Mouse (Mus musculus) cerebellum, adult 9-11 months (tissue): Measurements from ENCODE around the gene Zdhhc5.
"Not testable (repeated sequence)": the region's sequence is repeated elsewhere in the genome, so short reads cannot be mapped to it uniquely, and the experiment has no call there.

Experiments used
- DNase-seq: peaks from one replicate; pipeline ENCODE4 v3.0.0; 2022

Zdhhc5 gene

GRCm38 (mm10) chr2:84734351-84734864 is 19.4 kb upstream of the Zdhhc5 start:
- DNase-seq = peak; percentile 74

GRCm38 (mm10) chr2:84733579-84734300 is 18.8 kb upstream of the Zdhhc5 start, which contains the start of gene Ypel4:
Ypel4 (plus strand) TSS chr2:84734058.
- DNase-seq = peak; percentile 91

- DNase-seq = no peak
Measured at GRCm38 (mm10) chr2:84732394-84732793, 17.4 kb upstream of the Zdhhc5 start.

GRCm38 (mm10) chr2:84731206-84731605 is 16.2 kb upstream of the Zdhhc5 start:
- no peak for DNase-seq

GRCm38 (mm10) chr2:84728191-84728590 is 13.2 kb upstream of the Zdhhc5 start:
- not testable (repeated sequence) for DNase-seq

DNA sequence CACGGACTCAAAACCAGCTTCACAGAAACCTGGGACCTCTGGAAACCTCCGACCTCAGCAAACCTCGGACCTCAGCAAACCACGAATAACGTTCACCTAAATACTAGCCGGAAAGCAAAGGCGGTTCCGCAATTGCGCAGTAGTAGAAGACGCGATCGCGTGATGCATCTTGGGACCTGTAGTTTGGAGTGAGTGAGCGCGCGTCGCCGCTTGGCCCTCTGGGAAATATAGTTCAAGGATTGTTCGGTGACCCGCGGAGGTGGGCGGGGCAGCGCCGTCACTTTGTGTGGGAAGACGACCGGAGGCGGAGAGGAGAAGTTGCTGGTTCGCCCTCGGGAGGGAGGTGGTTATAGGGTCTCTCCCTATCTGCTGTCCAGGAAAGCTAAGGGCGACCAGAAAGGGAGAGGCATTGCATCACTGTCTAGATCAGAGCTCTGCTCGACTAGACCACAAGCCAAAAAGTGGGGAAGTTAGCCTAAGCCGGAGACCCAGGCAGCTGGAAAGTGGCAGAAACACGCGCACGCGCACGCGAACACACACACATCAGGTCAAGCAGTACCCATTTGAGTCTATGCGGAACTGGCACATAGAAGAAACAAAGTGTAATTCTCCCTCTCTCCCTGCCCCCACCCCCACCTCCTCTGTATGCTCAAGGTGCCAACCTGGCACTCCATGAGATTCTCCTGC is 12.3 kb upstream of the Zdhhc5 start, which contains the start of gene Clp1:
Gene Clp1 (minus strand): TSS at position 179 of the 687 bp plus-strand sequence.
- DNase-seq = peak; percentile 96

DNA sequence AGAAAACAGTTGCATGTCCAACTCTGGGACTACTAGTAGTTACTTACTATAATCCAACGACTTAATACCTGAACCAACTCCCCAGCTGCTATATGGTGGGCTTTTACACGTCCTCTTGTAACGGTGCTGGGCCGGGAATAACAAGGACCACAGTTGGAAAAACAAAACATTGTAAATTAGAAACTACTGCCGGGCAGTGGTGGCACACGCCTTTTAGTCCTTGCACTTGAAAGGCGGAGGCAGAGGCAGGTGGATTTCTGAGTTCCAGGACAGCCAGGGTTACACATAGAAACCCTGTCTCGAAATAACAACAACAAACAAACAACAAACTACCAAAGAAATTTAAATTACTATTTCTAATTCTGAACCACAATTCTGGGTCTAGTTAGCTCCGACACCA is 11.7 kb upstream of the Zdhhc5 start:
- no peak for DNase-seq

- no peak for DNase-seq
Measured at GRCm38 (mm10) chr2:84725770-84726169, 10.8 kb upstream of the Zdhhc5 start.

GRCm38 (mm10) chr2:84723856-84724255 is 8.9 kb upstream of the Zdhhc5 start:
- no peak for DNase-seq

DNA sequence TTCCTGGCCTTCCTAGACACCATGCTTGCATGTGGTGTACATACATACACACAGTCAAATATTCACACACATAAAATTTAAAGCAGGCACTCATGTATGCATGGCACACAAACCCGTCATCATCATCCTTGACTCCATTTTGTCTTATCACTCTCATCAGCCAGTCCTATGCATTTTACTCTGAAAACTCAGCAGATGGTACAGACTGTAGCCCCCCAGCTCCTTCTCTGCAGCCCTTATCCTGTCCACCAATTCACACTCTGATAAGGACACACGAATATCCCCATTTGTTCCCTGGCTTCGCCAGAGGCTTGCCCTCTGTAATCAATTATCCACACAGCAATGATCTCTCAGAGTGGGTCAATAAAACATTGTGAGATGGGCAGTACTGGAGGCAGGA is 6.2 kb upstream of the Zdhhc5 start:
- no peak for DNase-seq

DNA sequence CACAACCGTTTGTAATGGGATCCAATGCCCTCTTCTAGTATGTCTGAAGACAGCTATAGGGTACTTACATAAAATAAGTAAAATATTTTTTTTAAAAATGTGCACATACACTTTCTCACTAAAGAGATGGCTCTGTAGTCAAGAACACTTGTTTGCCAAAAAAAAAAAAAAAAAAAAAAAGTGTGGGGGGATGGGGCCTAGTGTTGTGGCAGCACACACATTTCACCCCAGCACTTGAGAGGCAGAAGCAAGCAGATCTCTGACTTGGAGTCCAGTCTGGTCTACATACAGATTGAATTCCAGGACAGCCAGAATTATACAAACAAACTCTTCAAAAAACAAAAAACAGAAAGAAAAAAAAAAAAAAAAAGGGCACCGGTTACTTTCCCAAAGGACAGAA is 5.7 kb upstream of the Zdhhc5 start:
- DNase-seq = no peak

DNA sequence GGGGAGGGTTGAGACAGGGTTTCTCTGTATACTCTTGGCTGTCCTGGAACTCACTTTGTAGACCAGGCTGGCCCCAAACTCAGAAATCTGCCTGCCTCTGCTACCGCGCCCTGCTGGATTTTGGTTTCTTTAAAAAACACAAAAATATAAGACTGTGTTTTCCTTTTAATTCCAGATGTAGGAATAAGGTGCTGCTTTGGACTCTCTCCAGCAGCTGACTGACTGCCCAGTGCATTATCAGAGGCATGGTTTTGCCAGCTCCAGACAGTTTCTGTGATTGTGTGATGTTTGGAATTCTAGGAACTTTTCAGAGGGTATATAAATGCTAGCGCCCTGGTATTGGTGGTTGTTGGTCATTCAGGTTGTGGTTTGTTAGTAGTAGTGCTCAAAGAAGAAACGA is 2.4 kb upstream of the Zdhhc5 start:
- DNase-seq = no peak

DNA sequence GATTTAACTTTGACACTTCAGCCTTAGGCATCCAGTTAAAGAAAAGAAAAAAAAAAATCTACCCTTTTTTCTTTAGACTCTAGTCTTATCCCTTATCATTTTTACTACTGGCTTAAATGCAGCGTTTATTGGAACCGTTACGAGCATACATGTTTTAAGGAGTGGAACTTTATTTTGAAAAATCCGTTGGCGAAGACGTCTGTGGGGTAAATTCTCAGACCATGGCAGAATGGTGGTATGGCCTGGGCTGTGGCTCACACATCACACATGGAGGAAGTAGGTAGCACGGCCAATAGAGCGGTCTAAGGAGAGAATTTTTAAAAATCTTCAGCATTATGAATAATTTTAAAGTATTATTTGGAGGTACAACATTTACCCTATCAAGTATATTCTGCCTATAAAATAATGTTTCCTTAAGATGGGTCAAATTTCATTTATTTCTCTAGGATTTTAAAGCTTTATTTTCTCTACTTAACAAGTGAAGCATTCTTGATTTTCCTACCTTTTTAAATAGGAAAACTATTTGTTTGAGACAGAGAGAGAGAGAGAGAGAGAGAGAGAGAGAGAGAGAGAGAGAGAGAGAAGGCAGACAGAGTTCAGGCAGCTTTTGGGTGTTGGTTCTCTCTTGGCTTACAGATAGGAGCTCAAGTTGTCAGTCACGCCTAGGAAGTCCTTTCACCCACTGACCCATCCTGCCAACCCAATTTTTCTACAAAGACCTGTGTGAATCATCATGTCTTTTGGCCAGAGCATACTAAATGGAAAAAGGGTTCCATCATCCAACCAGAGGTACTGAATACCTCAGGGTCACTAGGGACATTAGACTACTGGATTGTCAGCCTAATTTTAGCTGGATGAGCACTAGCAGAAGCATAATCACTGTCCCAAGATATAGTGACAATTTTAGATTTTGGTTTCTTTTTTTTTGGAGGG is 1.7 kb upstream of the Zdhhc5 start:
- DNase-seq = no peak

- DNase-seq = peak; percentile 96
Measured at GRCm38 (mm10) chr2:84715562-84716361, 782 bp upstream of the Zdhhc5 start.

- DNase-seq = no peak
Measured at GRCm38 (mm10) chr2:84714422-84714810, 564 bp downstream of the Zdhhc5 start.

DNA sequence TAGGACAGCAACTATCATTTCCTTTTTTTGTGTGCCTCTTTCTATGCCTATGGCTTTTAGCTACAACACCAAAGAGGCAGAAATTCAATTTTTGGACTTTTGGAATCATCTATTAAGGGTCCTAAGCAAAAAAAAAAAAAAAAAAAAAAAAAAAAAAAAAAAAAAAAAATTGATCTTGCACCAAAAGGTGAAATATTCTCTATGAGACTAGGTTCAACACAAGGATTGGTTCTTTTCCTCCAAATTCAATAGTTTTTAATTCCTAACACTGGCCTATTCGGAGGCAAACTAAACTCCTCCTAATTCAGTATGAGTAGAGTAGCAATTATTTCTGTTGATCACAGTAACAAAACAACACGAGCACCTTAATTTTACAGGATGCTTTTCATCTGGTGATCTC is 3.1 kb downstream of the Zdhhc5 start:
- no peak for DNase-seq

DNA sequence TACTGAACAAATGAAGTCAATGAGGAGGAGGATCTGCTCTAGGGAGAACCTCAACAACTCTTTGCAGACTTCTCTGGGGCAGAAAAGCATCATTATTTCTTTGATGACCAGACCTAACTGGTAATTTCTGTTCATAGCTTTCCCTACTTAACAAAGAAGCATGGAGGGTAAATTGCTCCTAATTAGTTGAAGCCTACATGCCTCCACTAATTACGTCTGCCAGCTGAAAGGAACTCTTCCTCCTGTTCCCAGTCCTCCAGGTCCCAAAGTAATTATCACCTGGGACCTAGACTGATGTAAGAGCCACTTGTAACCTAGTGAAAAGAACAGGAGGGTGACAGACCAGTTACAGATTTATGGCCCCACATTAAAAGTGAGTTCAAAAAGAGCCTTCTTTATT is 7.5 kb downstream of the Zdhhc5 start:
- DNase-seq = no peak

- DNase-seq = no peak
Measured at GRCm38 (mm10) chr2:84705295-84705694, 9.7 kb downstream of the Zdhhc5 start.

GRCm38 (mm10) chr2:84704329-84704728 is 10.7 kb downstream of the Zdhhc5 start:
- DNase-seq = no peak

DNA sequence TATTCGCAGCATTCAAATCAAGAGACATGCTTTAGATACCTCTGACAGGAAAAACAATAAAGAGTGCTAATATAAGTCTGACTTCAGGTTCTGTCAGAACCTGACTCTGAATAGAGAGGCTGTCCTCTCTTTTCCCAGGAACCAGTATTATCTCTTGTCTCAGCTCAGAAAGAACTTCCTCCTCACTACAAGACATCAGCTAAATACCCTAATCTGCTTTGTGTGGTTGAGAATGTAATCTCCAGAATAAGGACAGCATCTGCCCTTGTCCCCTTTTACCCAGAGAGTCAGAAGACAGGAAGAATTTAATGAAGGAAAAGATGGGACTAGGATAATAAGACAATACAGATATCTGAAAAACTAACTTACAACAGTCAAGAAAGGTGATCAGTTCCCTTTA is 11.5 kb downstream of the Zdhhc5 start:
- DNase-seq = no peak

- no peak for DNase-seq
Measured at GRCm38 (mm10) chr2:84695007-84695695, 19.8 kb downstream of the Zdhhc5 start.

DNA sequence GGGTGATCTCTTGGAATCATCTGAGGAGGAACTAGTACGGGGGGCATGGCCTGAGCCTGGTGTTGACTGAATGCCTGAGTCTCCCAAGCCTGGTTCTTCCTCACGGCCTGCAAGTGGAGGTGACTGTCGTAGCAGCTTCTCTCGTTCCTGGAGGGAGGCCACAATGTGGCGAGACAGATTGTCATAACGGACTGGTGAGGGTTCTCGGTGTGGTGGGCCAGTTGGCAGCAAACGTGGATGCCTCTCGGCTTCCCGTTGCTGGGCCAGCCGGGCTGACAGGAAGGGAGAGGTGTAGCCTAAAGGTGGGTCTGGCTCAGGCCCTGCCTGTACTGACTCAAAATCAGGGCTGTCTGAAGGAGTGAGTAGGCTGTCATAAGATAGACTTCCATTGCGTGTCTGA is 24.9 kb downstream of the Zdhhc5 start:
- peak; percentile 61 for DNase-seq
